Mouse (Mus musculus): ENCODE measurements around the gene Cd53. TPM values are rescaled to one million over a fixed set of nuclear protein-coding genes. Genes with fewer than 3 reads are reported as not detected.

Gene Cd53
- 100 to 1,000 TPM; 365 to 416 TPM for total RNA-seq (2023)

DNA sequence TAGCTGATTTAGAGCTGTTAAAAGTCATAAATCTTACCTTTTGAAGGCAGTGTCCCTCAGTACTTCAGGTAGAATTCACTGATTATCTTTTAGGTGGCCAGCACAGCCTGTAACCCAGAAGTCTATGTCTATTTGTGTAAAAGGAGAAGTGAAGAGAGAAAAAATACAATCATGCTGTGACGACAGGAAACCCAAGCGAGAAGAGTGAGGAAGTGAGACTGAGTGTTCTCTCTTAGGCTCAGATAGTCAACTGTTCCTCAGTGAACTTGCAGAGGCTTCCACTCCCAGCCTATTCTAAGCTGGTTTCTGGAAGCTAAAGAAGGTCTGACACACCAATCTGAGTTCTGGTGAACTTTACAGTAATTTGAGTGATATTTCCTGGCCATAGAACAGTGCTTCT lies at the start of gene Cd53:
Cd53 (minus strand) TSS at position 220 of the 400 bp plus-strand sequence.

DNA sequence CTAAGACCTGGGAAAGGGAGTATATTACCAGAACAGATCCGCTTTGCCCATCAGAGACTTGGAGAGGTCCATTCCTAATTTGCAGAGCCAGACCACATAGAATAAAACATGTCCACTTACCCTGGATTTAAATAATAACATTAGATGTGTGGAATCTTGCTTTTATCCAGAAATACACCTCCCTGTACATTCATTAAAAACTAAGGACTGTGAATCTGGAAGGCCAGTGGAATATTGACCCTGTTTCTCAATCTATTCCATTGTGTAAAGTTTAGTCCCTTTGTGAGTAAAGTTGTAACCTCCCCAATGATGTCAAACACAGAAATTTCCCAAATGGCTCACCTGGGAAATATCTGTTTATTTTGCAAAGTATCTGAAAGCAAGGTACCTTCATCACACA lies 36.2 kb upstream of the Cd53 start, which contains the start of gene Olfr266:
Olfr266 (minus strand) TSS at position 101 of the 400 bp plus-strand sequence.

Other genes starting within 250 kb of the Cd53 start
- gene Dram2, start 242.4 kb downstream of the Cd53 start, total RNA-seq (2023): 10 to 100 TPM; 50.8 to 53.9 TPM
- gene Cept1, start 242.3 kb downstream of the Cd53 start, total RNA-seq (2023): 10 to 100 TPM; 54.9 to 70.0 TPM
- 10 to 100 TPM; 26.3 to 26.6 TPM for gene Lrif1, start 105.2 kb downstream of the Cd53 start, total RNA-seq (2023)
- not detected for gene Olfr266, start 36.1 kb upstream of the Cd53 start, total RNA-seq (2023)
- 1 to 10 TPM; 8.4 to 10.0 TPM for gene Kcna3, start 246.0 kb upstream of the Cd53 start, total RNA-seq (2023)

Data from neutrophil, adult 83 days (primary cell).